Mouse (Mus musculus): Measurements from ENCODE around the gene Usp31. TPM values are rescaled to one million over a fixed set of nuclear protein-coding genes. Genes with fewer than 3 reads are reported as not detected.

The Usp31 gene
- total RNA-seq, 2 experiments from 2014 or later, result 58.9 to 60.3 TPM

- DNase-seq (ENCODE audit: extremely low spot score in 1 of 2, low spot score in 1 of 2), result no peak
Observed at GRCm38 (mm10) chr7:121677105-121677753, 29.8 kb downstream of the Usp31 start.

GRCm38 (mm10) chr7:121660705-121661104 is 46.3 kb downstream of the Usp31 start:
- DNase-seq (ENCODE audit: extremely low spot score in 1 of 2, low spot score in 1 of 2), result no peak

GRCm38 (mm10) chr7:121658866-121659265 is 48.2 kb downstream of the Usp31 start:
- no peak for DNase-seq (ENCODE audit: extremely low spot score in 1 of 2, low spot score in 1 of 2)

GRCm38 (mm10) chr7:121654675-121655074 is 52.4 kb downstream of the Usp31 start:
- no peak for DNase-seq (ENCODE audit: extremely low spot score in 1 of 2, low spot score in 1 of 2)

GRCm38 (mm10) chr7:121652629-121653028 is 54.4 kb downstream of the Usp31 start:
- no peak for DNase-seq (ENCODE audit: extremely low spot score in 1 of 2, low spot score in 1 of 2)

- no peak for DNase-seq (ENCODE audit: extremely low spot score in 1 of 2, low spot score in 1 of 2)
Observed at GRCm38 (mm10) chr7:121650724-121651123, 56.3 kb downstream of the Usp31 start.

- DNase-seq (ENCODE audit: extremely low spot score in 1 of 2, low spot score in 1 of 2), result peak; percentile 34 to 75
Observed at GRCm38 (mm10) chr7:121640998-121641762, 65.9 kb downstream of the Usp31 start.

- no peak for DNase-seq (ENCODE audit: extremely low spot score in 1 of 2, low spot score in 1 of 2)
Observed at GRCm38 (mm10) chr7:121636732-121637131, 70.3 kb downstream of the Usp31 start.

GRCm38 (mm10) chr7:121634236-121634635 is 72.8 kb downstream of the Usp31 start:
- DNase-seq (ENCODE audit: extremely low spot score in 1 of 2, low spot score in 1 of 2), result no peak

- DNase-seq (ENCODE audit: extremely low spot score in 1 of 2, low spot score in 1 of 2), result no peak
Observed at GRCm38 (mm10) chr7:121622835-121623420, 84.1 kb downstream of the Usp31 start.

GRCm38 (mm10) chr7:121622433-121622832 is 84.6 kb downstream of the Usp31 start:
- no peak for DNase-seq (ENCODE audit: extremely low spot score in 1 of 2, low spot score in 1 of 2)

GRCm38 (mm10) chr7:121601697-121602096 is 105.4 kb downstream of the Usp31 start:
- DNase-seq (ENCODE audit: extremely low spot score in 1 of 2, low spot score in 1 of 2), result no peak

GRCm38 (mm10) chr7:121596401-121596800 is 110.7 kb downstream of the Usp31 start:
- DNase-seq (ENCODE audit: extremely low spot score in 1 of 2, low spot score in 1 of 2), result peak in 1 of 2 experiments; percentile 12

- peak in 1 of 2 experiments; percentile 18 for DNase-seq (ENCODE audit: extremely low spot score in 1 of 2, low spot score in 1 of 2)
Observed at GRCm38 (mm10) chr7:121595496-121595895, 111.6 kb downstream of the Usp31 start.

- no peak for DNase-seq (ENCODE audit: extremely low spot score in 1 of 2, low spot score in 1 of 2)
Observed at GRCm38 (mm10) chr7:121595085-121595484, 112.0 kb downstream of the Usp31 start.

- DNase-seq (ENCODE audit: extremely low spot score in 1 of 2, low spot score in 1 of 2), result no peak
Observed at GRCm38 (mm10) chr7:121594623-121595022, 112.4 kb downstream of the Usp31 start.

Other genes with a start within 250 kb of the Usp31 start
- gene Scnn1g, start 27.2 kb upstream of the Usp31 start, total RNA-seq (2021), result under 1 TPM; 0.07 to 0.16 TPM
- not detected for gene Scnn1b, start 157.8 kb upstream of the Usp31 start, total RNA-seq (2021)

All from layer of hippocampus, postnatal 25 days (tissue).